Mouse (Mus musculus) hindbrain, embryonic 16.5 days (tissue): ENCODE data around the gene Dbil5. TPM values are rescaled to one million over a fixed set of nuclear protein-coding genes. Genes with fewer than 3 reads are reported as not detected.

Experiments
- ATAC-seq: fragments of 200-750 bp; cut with Nextera tagmentation; 2 replicates; pipeline ENCODE4 v1.8.0; 2017; ENCODE audit warnings: moderate TSS enrichment, moderate library complexity
- H3K27ac ChIP-seq: fragments of 300-500 bp; sonication (generic); 2 replicates; pipeline ENCODE4 v1.5.1; 2014; ENCODE audit warnings: low read depth, mild to moderate bottlenecking, control low read depth, low read length, moderate library complexity
- H3K27me3 ChIP-seq: fragments of 300-500 bp; sonication (generic); replicated peaks from 2 replicates; pipeline ENCODE4 v1.6.1; 2014; ENCODE audit warnings: low read length; ENCODE audit not compliant: control insufficient read depth, insufficient read depth
- H3K36me3 ChIP-seq: fragments of 300-500 bp; sonication (generic); 2 replicates; pipeline ENCODE4 v1.6.1; 2014; ENCODE audit warnings: mild to moderate bottlenecking, low read length, moderate library complexity, mixed read lengths; ENCODE audit not compliant: control insufficient read depth, insufficient read depth
- H3K4me1 ChIP-seq: fragments of 300-500 bp; sonication (generic); 2 replicates; pipeline ENCODE4 v1.6.1; 2014; ENCODE audit warnings: low read depth, low read length; ENCODE audit not compliant: control insufficient read depth, insufficient read depth
- H3K4me2 ChIP-seq: fragments of 300-500 bp; sonication (generic); 2 replicates; pipeline ENCODE4 v1.6.1; 2014; ENCODE audit warnings: mild to moderate bottlenecking, low read length, control low read depth, moderate library complexity
- H3K4me3 ChIP-seq: fragments of 300-500 bp; sonication (generic); 2 replicates; pipeline ENCODE4 v1.5.1; 2014; ENCODE audit warnings: mild to moderate bottlenecking, low read length, control low read depth, moderate library complexity
- H3K9ac ChIP-seq: fragments of 300-500 bp; sonication (generic); 2 replicates; pipeline ENCODE4 v1.6.1; 2014; ENCODE audit warnings: low read depth, mild to moderate bottlenecking, control low read depth, low read length, moderate library complexity
- H3K9me3 ChIP-seq: fragments of 300-500 bp; sonication (generic); 2 replicates; pipeline ENCODE4 v1.6.1; 2014; ENCODE audit warnings: mild to moderate bottlenecking, low read length, moderate library complexity; ENCODE audit not compliant: control insufficient read depth
- whole genome bisulfite sequencing: fragments of 180-500 bp; shearing (Covaris S2); extraction: QIAGEN DNeasy Blood & Tissue Kit; methylation state at CpG from one replicate; pipeline ENCODE4 v1.1.7; 2014; 5-methylcytosine and 5-hydroxymethylcytosine counted together
- polyA plus RNA-seq: library from polyadenylated mRNA; unstranded; fragments of >200 nt; fragmentation: Nextera tagmentation; extraction: Ambion mirVana; gene quantifications from 2 replicates; pipeline ENCODE4 v1.2.1, GENCODE M21; 2015

Dbil5 gene
- polyA plus RNA-seq, 1 experiment from 2014 or later, result 0.78 TPM

- Histone ChIP-seq H3K27ac (no peak overlapping the region), H3K27me3 (no peaks in the 10 kb centered on the region), H3K9me3 (no peaks in the 10 kb centered on the region), H3K9ac (no peak overlapping the region), H3K4me2 (no peak overlapping the region), H3K4me3 (no peak overlapping the region), H3K36me3 (peaks cover 14% of the 10 kb centered on the region), H3K4me1 (peaks cover 24% of the 10 kb centered on the region)
- no peak for ATAC-seq
Measured at GRCm38 (mm10) chr11:76246439-76246838, 29.0 kb downstream of the Dbil5 start.

GRCm38 (mm10) chr11:76247239-76247638, 29.8 kb downstream of the Dbil5 start:
- WGBS, result 54% methylated on average over 2 of the region's 2 CpGs
- ATAC-seq, result no peak
- no peak overlapping the region for H3K4me3 ChIP-seq
- H3K27ac ChIP-seq, result no peak overlapping the region
- no peaks in the 10 kb centered on the region for H3K27me3 ChIP-seq
- H3K9ac ChIP-seq, result no peak overlapping the region
- no peak overlapping the region for H3K4me2 ChIP-seq
- no peaks in the 10 kb centered on the region for H3K9me3 ChIP-seq
- peaks cover 20% of the 10 kb centered on the region for H3K4me1 ChIP-seq
- H3K36me3 ChIP-seq, result peaks cover 14% of the 10 kb centered on the region

GRCm38 (mm10) chr11:76252036-76252435, 34.6 kb downstream of the Dbil5 start:
- peaks cover 9% of the 10 kb centered on the region; the same call in 1 of the 2 replicates for H3K4me1 ChIP-seq
- H3K9ac ChIP-seq, result no peak overlapping the region
- 60% methylated on average over 3 of the region's 3 CpGs for WGBS
- H3K27ac ChIP-seq, result no peak overlapping the region
- H3K4me3 ChIP-seq, result no peak overlapping the region
- no peaks in the 10 kb centered on the region for H3K27me3 ChIP-seq
- H3K4me2 ChIP-seq, result no peak overlapping the region
- peaks cover 14% of the 10 kb centered on the region for H3K36me3 ChIP-seq
- no peaks in the 10 kb centered on the region for H3K9me3 ChIP-seq
- ATAC-seq, result no peak

GRCm38 (mm10) chr11:76253145-76253917, 35.9 kb downstream of the Dbil5 start:
- H3K4me1 ChIP-seq, result peaks cover 9% of the 10 kb centered on the region; the same call in 1 of the 2 replicates
- no peak overlapping the region for H3K9ac ChIP-seq
- no peak overlapping the region for H3K27ac ChIP-seq
- no peak overlapping the region for H3K4me3 ChIP-seq
- 44% methylated on average over 5 of the region's 5 CpGs for WGBS
- no peaks in the 10 kb centered on the region for H3K9me3 ChIP-seq
- peak; percentile 82 for ATAC-seq
- H3K27me3 ChIP-seq, result no peaks in the 10 kb centered on the region
- peaks cover 14% of the 10 kb centered on the region for H3K36me3 ChIP-seq
- H3K4me2 ChIP-seq, result no peak overlapping the region

GRCm38 (mm10) chr11:76253918-76254264, 36.5 kb downstream of the Dbil5 start:
- no peaks in the 10 kb centered on the region for H3K27me3 ChIP-seq
- H3K9me3 ChIP-seq, result no peaks in the 10 kb centered on the region
- no peak overlapping the region for H3K4me2 ChIP-seq
- no peak overlapping the region for H3K4me3 ChIP-seq
- H3K27ac ChIP-seq, result no peak overlapping the region
- H3K9ac ChIP-seq, result no peak overlapping the region
- 52% methylated on average over 4 of the region's 4 CpGs for WGBS
- peaks cover 9% of the 10 kb centered on the region; the same call in 1 of the 2 replicates for H3K4me1 ChIP-seq
- peaks cover 14% of the 10 kb centered on the region for H3K36me3 ChIP-seq
- ATAC-seq, result no peak; the same call in 1 of the 2 replicates

- H3K27ac ChIP-seq, result no peak overlapping the region; the same call in 1 of the 2 replicates
- H3K36me3 ChIP-seq, result peaks cover 6% of the 10 kb centered on the region; the same call in 1 of the 2 replicates
- 52% methylated on average over 4 of the region's 4 CpGs for WGBS
Measured at GRCm38 (mm10) chr11:76255431-76256001, 38.1 kb downstream of the Dbil5 start.

DNA sequence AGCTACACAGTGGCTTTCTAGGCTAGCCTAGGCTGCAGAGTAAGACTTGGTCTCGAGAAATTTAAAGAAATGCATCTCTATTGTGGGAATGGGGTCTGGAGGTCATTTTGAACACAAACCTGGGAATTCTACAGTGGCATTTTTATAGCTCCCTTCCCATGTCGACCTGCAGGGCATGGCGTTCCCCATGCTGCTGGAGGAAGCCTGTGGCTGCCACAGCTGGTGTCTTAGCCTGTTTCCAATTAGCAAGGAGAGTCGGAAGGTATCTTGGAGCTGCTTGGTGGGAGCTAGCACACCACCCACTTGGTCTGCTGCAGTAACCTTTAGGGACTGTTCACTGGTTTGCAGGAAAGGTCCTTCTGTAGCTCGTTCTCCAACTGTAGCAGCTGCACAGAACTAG, 38.7 kb downstream of the Dbil5 start:
- H3K9me3 ChIP-seq, result no peaks in the 10 kb centered on the region
- H3K9ac ChIP-seq, result no peak overlapping the region
- H3K4me1 ChIP-seq, result peaks cover 13% of the 10 kb centered on the region
- ATAC-seq, result no peak
- 44% methylated on average over 5 of the region's 5 CpGs for WGBS
- no peak overlapping the region for H3K4me2 ChIP-seq
- 0 out of 2 replicates have a peak, but pooled peaks cover 2% of the 10 kb centered on the region for H3K36me3 ChIP-seq
- no peaks in the 10 kb centered on the region for H3K27me3 ChIP-seq
- H3K4me3 ChIP-seq, result no peak overlapping the region
- no peak overlapping the region for H3K27ac ChIP-seq

More at GRCm38 (mm10) chr11:76255431-76256001, 38.1 kb downstream of the Dbil5 start:
- no peak for ATAC-seq
- no peaks in the 10 kb centered on the region for H3K27me3 ChIP-seq
- no peak overlapping the region for H3K4me2 ChIP-seq
- H3K4me3 ChIP-seq, result no peak overlapping the region
- peaks cover 13% of the 10 kb centered on the region for H3K4me1 ChIP-seq
- H3K9ac ChIP-seq, result no peak overlapping the region
- no peaks in the 10 kb centered on the region for H3K9me3 ChIP-seq

DNA sequence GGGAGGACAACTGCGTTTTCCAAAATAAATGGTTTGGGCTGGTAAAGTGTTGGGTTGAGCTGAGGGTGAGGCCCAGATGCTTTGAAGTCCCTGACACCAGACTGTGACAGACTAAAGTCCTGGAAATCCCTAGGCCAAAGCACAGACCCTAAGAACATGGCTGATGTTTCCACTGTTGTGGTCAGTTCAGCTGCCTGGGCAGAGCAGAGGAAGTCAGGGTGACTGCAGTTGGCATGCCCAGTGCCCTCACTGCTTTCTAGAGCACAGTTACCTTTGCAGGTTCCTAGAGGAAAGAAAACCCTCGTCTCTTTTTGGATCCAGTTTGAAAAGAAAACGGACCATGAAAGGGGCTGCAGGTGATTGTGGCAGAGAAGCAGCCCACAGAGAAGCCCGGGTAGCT, 40.0 kb downstream of the Dbil5 start:
- WGBS, result 78% methylated on average over 4 of the region's 4 CpGs
- Histone ChIP-seq H3K27ac (no peak overlapping the region), H3K9me3 (no peaks in the 10 kb centered on the region), H3K4me1 (peaks cover 16% of the 10 kb centered on the region), H3K36me3 (no peaks in the 10 kb centered on the region), H3K9ac (no peak overlapping the region), H3K4me3 (no peak overlapping the region), H3K27me3 (no peaks in the 10 kb centered on the region), H3K4me2 (no peak overlapping the region)
- no peak for ATAC-seq

GRCm38 (mm10) chr11:76258511-76258910, 41.1 kb downstream of the Dbil5 start:
- no peaks in the 10 kb centered on the region for H3K27me3 ChIP-seq
- peaks cover 23% of the 10 kb centered on the region for H3K4me1 ChIP-seq
- no peaks in the 10 kb centered on the region for H3K36me3 ChIP-seq
- no peak overlapping the region for H3K9ac ChIP-seq
- no peak overlapping the region for H3K4me3 ChIP-seq
- no peak for ATAC-seq
- H3K4me2 ChIP-seq, result no peak overlapping the region
- H3K27ac ChIP-seq, result no peak overlapping the region
- H3K9me3 ChIP-seq, result no peaks in the 10 kb centered on the region
- WGBS, result 72% methylated on average over 6 of the region's 6 CpGs
